13 mouse cellular contexts compared by ENCODE assay signal in the genomic region with DNA sequence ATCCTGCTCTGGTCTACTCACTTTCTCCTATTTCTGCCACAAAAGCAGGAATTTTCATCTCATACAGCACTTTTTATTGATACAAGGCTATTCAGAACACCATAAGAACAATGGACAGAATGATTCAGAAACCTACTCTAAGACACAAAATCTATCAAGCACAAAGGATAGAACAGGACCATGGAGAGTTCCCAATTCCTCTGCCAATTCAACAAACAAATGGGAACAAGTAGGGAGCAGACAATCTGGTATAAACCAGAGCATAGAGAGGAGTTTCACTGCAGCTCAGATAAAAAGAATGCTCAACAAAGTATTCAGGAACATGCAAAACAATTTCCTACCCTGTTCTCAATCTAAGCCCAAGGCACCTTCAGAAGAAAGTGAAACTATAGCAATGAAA.
DNase-seq lines count a peak whose midpoint lies in the region; TF ChIP-seq lines count a peak whose summit lies in the region.
"Had no signal": no experiment of that assay in that cellular context is flagged by ENCODE, and none has a peak within 500 bp of the region (broad histone marks: within the 10 kb centered on the region; RNA-seq: fewer than 3 reads in every experiment).

No protein-coding gene starts in this region.

- no peaks in the 10 kb centered on the region for H3K36me3 ChIP-seq in MEL (ENCODE audit: control insufficient read depth in 1 of 2, insufficient read depth in 2 of 2, low read length in 2 of 2)
- H3K36me3 ChIP-seq: forebrain, embryonic 12.5 days; hindbrain, embryonic 13.5 days; limb, embryonic 15.5 days; neural tube, embryonic 12.5 days had no signal

- no peaks in the 10 kb centered on the region for H3K79me2 ChIP-seq in MEL (ENCODE audit: control insufficient read depth, insufficient read depth, low read length, poor library complexity)

- no peak overlapping the region for H3K27ac ChIP-seq in MEL (ENCODE audit: control insufficient read depth, low read depth, low read length)
- H3K27ac ChIP-seq: forebrain, embryonic 12.5 days; hindbrain, embryonic 13.5 days; limb, embryonic 15.5 days; neural tube, embryonic 12.5 days had no signal

- no peak for TF ChIP-seq CTCF in MEL (IDR thresholded peaks at IDR 0.05 in 2 of 3, conservative IDR thresholded peaks at IDR 0.05 in 1 of 3; ENCODE audit: control insufficient read depth in 1 of 3, insufficient read depth in 1 of 3, low read depth in 2 of 3, low read length in 3 of 3, poor library complexity in 1 of 3, severe bottlenecking in 1 of 3)

- H3K27me3 ChIP-seq in MEL (ENCODE audit: control insufficient read depth in 1 of 2, insufficient read depth in 2 of 2, low read length in 2 of 2), result no peaks in the 10 kb centered on the region
- H3K27me3 ChIP-seq: forebrain, embryonic 12.5 days; hindbrain, embryonic 13.5 days; limb, embryonic 15.5 days; neural tube, embryonic 12.5 days had no signal

- no peak for TF ChIP-seq RAD21 in MEL (IDR thresholded peaks at IDR 0.05; ENCODE audit: low read depth, low read length)

- no peak for TF ChIP-seq POLR2A in MEL (IDR thresholded peaks at IDR 0.05; ENCODE audit: control insufficient read depth in 1 of 2, insufficient read depth in 1 of 2, low read depth in 1 of 2, low read length in 2 of 2, poor library complexity in 1 of 2)

- H3K4me3 ChIP-seq in MEL (ENCODE audit: control insufficient read depth in 1 of 2, insufficient read depth in 1 of 2, low read depth in 2 of 2, low read length in 2 of 2), result no peak overlapping the region
- H3K4me3 ChIP-seq: forebrain, embryonic 12.5 days; hindbrain, embryonic 13.5 days; limb, embryonic 15.5 days; neural tube, embryonic 12.5 days had no signal

- H3K9me3 ChIP-seq in MEL (replicated peaks; ENCODE audit: insufficient read depth, low read length), result no peaks in the 10 kb centered on the region
- H3K9me3 ChIP-seq: forebrain, embryonic 12.5 days; hindbrain, embryonic 13.5 days; limb, embryonic 15.5 days; neural tube, embryonic 12.5 days had no signal

- no peak overlapping the region for H3K9ac ChIP-seq in MEL (ENCODE audit: control insufficient read depth, low read depth, low read length, poor library complexity, severe bottlenecking)
- H3K9ac ChIP-seq: forebrain, embryonic 12.5 days; hindbrain, embryonic 13.5 days; limb, embryonic 15.5 days; neural tube, embryonic 12.5 days had no signal

- no peak for TF ChIP-seq EP300 in MEL (IDR thresholded peaks at IDR 0.05; ENCODE audit: low read depth in 1 of 2, low read length in 2 of 2)

- no peaks in the 10 kb centered on the region for H3K4me1 ChIP-seq in MEL (ENCODE audit: control insufficient read depth in 1 of 2, insufficient read depth in 2 of 2, low read length in 2 of 2)
- H3K4me1 ChIP-seq: forebrain, embryonic 12.5 days; hindbrain, embryonic 13.5 days; limb, embryonic 15.5 days; neural tube, embryonic 12.5 days had no signal

- peak; percentile 9 for DNase-seq in kidney, postnatal 10 days
- no peak for DNase-seq in kidney, postnatal 25 days
- DNase-seq in 416B (ENCODE audit: low read depth) (peak; percentile 56), MEL (ENCODE audit: low read depth, low spot score) (peak; percentile 19)
- DNase-seq in fibroblast of lung, adult 2 months (ENCODE audit: low read depth), result peak; percentile 17
- no peak for DNase-seq in testis, postnatal 14 days (ENCODE audit: low spot score)
- DNase-seq in spleen, adult 12 weeks (ENCODE audit: low spot score), result no peak
- DNase-seq: cerebellum, postnatal 25 days; right cerebral cortex, postnatal 14 days had no signal

TF ChIP-seq in MEL, 35 proteins besides CTCF, POLR2A, EP300 and RAD21:
- TF ChIP-seq CHD1 (IDR thresholded peaks at IDR 0.05; ENCODE audit: low read depth, low read length), result no peak
- no peak for TF ChIP-seq TAL1 (IDR thresholded peaks at IDR 0.05; ENCODE audit: low read length)
- TF ChIP-seq MAX (IDR thresholded peaks at IDR 0.05; ENCODE audit: low read length), result no peak

Comparison
In these comparisons a context has a peak if more than half of its experiments do, and no peak if none do; other contexts are left out.
1. DNase-seq: peak in kidney, postnatal 10 days (single experiment), 416B (single experiment), MEL (single experiment) and fibroblast of lung, adult 2 months (single experiment); none in kidney, postnatal 25 days (0 of 2), testis, postnatal 14 days (single experiment) and spleen, adult 12 weeks (single experiment).